Mouse (Mus musculus): ENCODE results near the gene Gm9903. TPM values are rescaled to one million over a fixed set of nuclear protein-coding genes. Genes with fewer than 3 reads are reported as not detected.

Gm9903 gene
- total RNA-seq, 1 experiment from 2014 or later = not detected

GRCm38 (mm10) chr5:33637606-33638350 is 8.1 kb downstream of the Gm9903 start:
- ATAC-seq (replicated peaks; ENCODE audit: insufficient number of reproducible peaks, low FRiP score, low TSS enrichment, poor library complexity, severe bottlenecking) = no peak

GRCm38 (mm10) chr5:33638826-33639225 is 9.1 kb downstream of the Gm9903 start:
- ATAC-seq (replicated peaks; ENCODE audit: insufficient number of reproducible peaks, low FRiP score, low TSS enrichment, poor library complexity, severe bottlenecking) = no peak

GRCm38 (mm10) chr5:33640652-33641051 is 10.9 kb downstream of the Gm9903 start:
- peak; percentile 74 for ATAC-seq (replicated peaks; ENCODE audit: insufficient number of reproducible peaks, low FRiP score, low TSS enrichment, poor library complexity, severe bottlenecking)

- ATAC-seq (replicated peaks; ENCODE audit: insufficient number of reproducible peaks, low FRiP score, low TSS enrichment, poor library complexity, severe bottlenecking) = no peak
These were observed 21.3 kb downstream of the Gm9903 start for GRCm38 (mm10) chr5:33651017-33651416.

GRCm38 (mm10) chr5:33651541-33651920 is 21.8 kb downstream of the Gm9903 start:
- no peak for ATAC-seq (replicated peaks; ENCODE audit: insufficient number of reproducible peaks, low FRiP score, low TSS enrichment, poor library complexity, severe bottlenecking)

- ATAC-seq (replicated peaks; ENCODE audit: insufficient number of reproducible peaks, low FRiP score, low TSS enrichment, poor library complexity, severe bottlenecking) = peak; percentile 85
These were observed 22.4 kb downstream of the Gm9903 start, which contains the start of gene Slbp for GRCm38 (mm10) chr5:33651921-33652782. Slbp (minus strand) TSS chr5:33652574.

GRCm38 (mm10) chr5:33652783-33653173 is 23.1 kb downstream of the Gm9903 start:
- ATAC-seq (replicated peaks; ENCODE audit: insufficient number of reproducible peaks, low FRiP score, low TSS enrichment, poor library complexity, severe bottlenecking) = no peak

GRCm38 (mm10) chr5:33654424-33654823 is 24.7 kb downstream of the Gm9903 start:
- ATAC-seq (replicated peaks; ENCODE audit: insufficient number of reproducible peaks, low FRiP score, low TSS enrichment, poor library complexity, severe bottlenecking) = no peak

- no peak for ATAC-seq (replicated peaks; ENCODE audit: insufficient number of reproducible peaks, low FRiP score, low TSS enrichment, poor library complexity, severe bottlenecking)
These were observed 25.6 kb downstream of the Gm9903 start for GRCm38 (mm10) chr5:33655251-33655840.

- ATAC-seq (replicated peaks; ENCODE audit: insufficient number of reproducible peaks, low FRiP score, low TSS enrichment, poor library complexity, severe bottlenecking) = no peak
These were observed 27.0 kb downstream of the Gm9903 start for GRCm38 (mm10) chr5:33656739-33657138.

- ATAC-seq (replicated peaks; ENCODE audit: insufficient number of reproducible peaks, low FRiP score, low TSS enrichment, poor library complexity, severe bottlenecking) = peak; percentile 14
These were observed 27.6 kb downstream of the Gm9903 start for GRCm38 (mm10) chr5:33657251-33657786.

- ATAC-seq (replicated peaks; ENCODE audit: insufficient number of reproducible peaks, low FRiP score, low TSS enrichment, poor library complexity, severe bottlenecking) = peak; percentile 90
These were observed 28.3 kb downstream of the Gm9903 start, which contains the start of the genes Tacc3 and Tmem129 for GRCm38 (mm10) chr5:33657787-33658663. Tacc3 (plus strand) TSS chr5:33658128. Tmem129 (minus strand) TSS chr5:33658416.

- no peak for ATAC-seq (replicated peaks; ENCODE audit: insufficient number of reproducible peaks, low FRiP score, low TSS enrichment, poor library complexity, severe bottlenecking)
These were observed 28.9 kb downstream of the Gm9903 start for GRCm38 (mm10) chr5:33658664-33659050.

GRCm38 (mm10) chr5:33668223-33668622 is 38.5 kb downstream of the Gm9903 start:
- peak; percentile 47; the same call in 1 of the 2 replicates for ATAC-seq (replicated peaks; ENCODE audit: insufficient number of reproducible peaks, low FRiP score, low TSS enrichment, poor library complexity, severe bottlenecking)

GRCm38 (mm10) chr5:33671659-33672058 is 41.9 kb downstream of the Gm9903 start:
- ATAC-seq (replicated peaks; ENCODE audit: insufficient number of reproducible peaks, low FRiP score, low TSS enrichment, poor library complexity, severe bottlenecking) = no peak

- no peak for ATAC-seq (replicated peaks; ENCODE audit: insufficient number of reproducible peaks, low FRiP score, low TSS enrichment, poor library complexity, severe bottlenecking)
These were observed 44.7 kb downstream of the Gm9903 start for GRCm38 (mm10) chr5:33674439-33674838.

- no peak for ATAC-seq (replicated peaks; ENCODE audit: insufficient number of reproducible peaks, low FRiP score, low TSS enrichment, poor library complexity, severe bottlenecking)
These were observed 46.2 kb downstream of the Gm9903 start for GRCm38 (mm10) chr5:33675964-33676363.

GRCm38 (mm10) chr5:33678244-33678643 is 48.5 kb downstream of the Gm9903 start:
- no peak for ATAC-seq (replicated peaks; ENCODE audit: insufficient number of reproducible peaks, low FRiP score, low TSS enrichment, poor library complexity, severe bottlenecking)

All from monocyte, adult 5-6 weeks (primary cell).